Mouse (Mus musculus) kidney, adult 2 months (tissue): Measurements from ENCODE around the gene Wdr35.

Experiments
- CTCF ChIP-seq: fragments of 200-500 bp; conservative IDR thresholded peaks from 2 replicates; pipeline ENCODE4 v1.5.1; 2011; ENCODE audit warnings: low read depth, mild to moderate bottlenecking, control low read depth, low read length, moderate library complexity, mixed read lengths; ENCODE audit not compliant: insufficient read depth, insufficient read length
- POLR2A ChIP-seq: fragments of 200-500 bp; IDR thresholded peaks from one replicate; pipeline ENCODE4 v1.6.1; 2011; ENCODE audit warnings: low read depth, low read length, control low read depth

DNA sequence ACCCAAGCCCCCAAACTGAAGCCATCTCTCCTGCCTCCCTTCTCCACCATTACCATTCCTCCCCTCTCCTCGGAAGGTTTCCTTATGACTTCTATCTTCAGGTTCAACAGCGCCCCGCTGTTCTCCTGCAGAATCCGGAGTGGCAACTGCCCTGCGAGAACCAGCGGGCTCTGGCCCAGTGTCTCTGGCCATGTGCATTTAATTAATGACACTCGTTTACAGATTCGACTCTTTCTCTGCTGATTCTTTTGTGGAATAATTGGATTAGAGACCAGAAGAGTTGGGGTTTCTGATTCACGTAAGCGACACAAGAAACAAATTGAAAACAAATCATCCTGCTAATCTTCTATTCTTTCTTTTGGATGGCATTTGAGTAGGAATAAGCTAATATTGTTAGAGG is 20.6 kb upstream of the Wdr35 start:
- no peak for TF ChIP-seq CTCF
- TF ChIP-seq POLR2A, result no peak
